Mouse (Mus musculus) embryonic facial prominence, embryonic 11.5 days (tissue): Measurements from ENCODE around the gene Pik3cb. TPM values are rescaled to one million over a fixed set of nuclear protein-coding genes. Genes with fewer than 3 reads are reported as not detected.
A peak's percentile ranks its signal among the peaks of the same experiment; 100 is the strongest.

Experiments
- ATAC-seq: fragments of 200-750 bp; cut with Nextera tagmentation; replicated peaks from 2 replicates; pipeline ENCODE4 v1.8.0; 2017; ENCODE audit warnings: low read depth; ENCODE audit not compliant: insufficient number of reproducible peaks, low FRiP score, low TSS enrichment
- DNase-seq: peaks from one replicate; pipeline ENCODE4 v3.0.0-alpha.2; 2015; ENCODE audit warnings: low spot score
- H3K27ac ChIP-seq: fragments of 300-500 bp; sonication (generic); replicated peaks from 2 replicates; pipeline ENCODE4 v1.5.1; 2014; ENCODE audit warnings: mild to moderate bottlenecking, low read depth, low read length, control low read depth
- H3K27me3 ChIP-seq: fragments of 300-500 bp; sonication (generic); 2 replicates; pipeline ENCODE4 v1.6.1; 2014; ENCODE audit warnings: mild to moderate bottlenecking, low read length, moderate library complexity, mixed read lengths; ENCODE audit not compliant: control insufficient read depth, insufficient read depth
- H3K36me3 ChIP-seq: fragments of 300-500 bp; sonication (generic); replicated peaks from 2 replicates; pipeline ENCODE4 v1.6.1; 2014; ENCODE audit warnings: low read depth, mild to moderate bottlenecking, low read length, moderate library complexity, mixed read lengths; ENCODE audit not compliant: control insufficient read depth, insufficient read depth
- H3K4me1 ChIP-seq: fragments of 300-500 bp; sonication (generic); 2 replicates; pipeline ENCODE4 v1.6.1; 2014; ENCODE audit warnings: low read length, mixed read lengths; ENCODE audit not compliant: control insufficient read depth, insufficient read depth
- H3K4me2 ChIP-seq: fragments of 300-500 bp; sonication (generic); 2 replicates; pipeline ENCODE4 v1.6.1; 2014; ENCODE audit warnings: low read depth, mild to moderate bottlenecking, control low read depth, low read length, moderate library complexity
- H3K4me3 ChIP-seq: fragments of 300-500 bp; sonication (generic); 2 replicates; pipeline ENCODE4 v1.5.1; 2014; ENCODE audit warnings: low read depth, low read length, control low read depth
- H3K9ac ChIP-seq: fragments of 300-500 bp; sonication (generic); replicated peaks from 2 replicates; pipeline ENCODE4 v1.6.1; 2014; ENCODE audit warnings: mild to moderate bottlenecking, control low read depth, low read length
- H3K9me3 ChIP-seq: fragments of 300-500 bp; sonication (generic); replicated peaks from 2 replicates; pipeline ENCODE4 v1.6.1; 2016; ENCODE audit warnings: mild to moderate bottlenecking, low read length, inconsistent platforms, mixed read lengths; ENCODE audit not compliant: control insufficient read depth
- WGBS: fragments of 180-500 bp; shearing (Covaris S2); extraction: QIAGEN DNeasy Blood & Tissue Kit; methylation state at CpG from one replicate; pipeline ENCODE4 v1.1.7; 2014; 5-methylcytosine and 5-hydroxymethylcytosine counted together
- polyA plus RNA-seq: library from polyadenylated mRNA; unstranded; fragments of >200 nt; fragmentation: Nextera tagmentation; extraction: Ambion mirVana; gene quantifications from 2 replicates; pipeline ENCODE4 v1.2.1, GENCODE M21; 2014

Gene Pik3cb
- polyA plus RNA-seq, 1 experiment from 2014 or later: 0.90 TPM

DNA sequence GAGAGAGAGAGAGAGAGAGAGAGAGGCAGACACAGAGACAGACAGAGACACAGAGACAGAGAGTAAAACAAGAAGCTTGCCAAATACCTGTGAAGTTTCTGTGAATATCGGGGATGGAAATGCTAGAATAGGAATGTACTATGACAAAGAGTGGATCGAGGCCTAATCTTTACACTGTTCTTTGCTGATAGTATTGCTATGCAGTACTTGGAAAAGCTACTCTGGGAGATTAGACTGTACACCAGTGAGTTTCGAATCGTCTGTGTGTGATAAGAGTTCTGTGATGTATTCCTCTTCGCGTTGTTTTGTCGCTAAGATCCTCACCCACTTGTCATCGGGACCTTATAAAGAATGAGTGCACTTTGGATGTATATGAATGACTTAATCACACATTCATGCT is 1.2 kb upstream of the Pik3cb start:
- Histone ChIP-seq H3K27me3 (no peaks in the 10 kb centered on the region), H3K9me3 (no peaks in the 10 kb centered on the region), H3K36me3 (no peaks in the 10 kb centered on the region), H3K4me2 (no peak overlapping the region), H3K4me3 (no peak overlapping the region), H3K27ac (no peak overlapping the region), H3K9ac (no peak overlapping the region), H3K4me1 (no peaks in the 10 kb centered on the region)
- 89% methylated on average over 8 of the region's 8 CpGs for WGBS
- DNase-seq (no peak), ATAC-seq (no peak)

DNA sequence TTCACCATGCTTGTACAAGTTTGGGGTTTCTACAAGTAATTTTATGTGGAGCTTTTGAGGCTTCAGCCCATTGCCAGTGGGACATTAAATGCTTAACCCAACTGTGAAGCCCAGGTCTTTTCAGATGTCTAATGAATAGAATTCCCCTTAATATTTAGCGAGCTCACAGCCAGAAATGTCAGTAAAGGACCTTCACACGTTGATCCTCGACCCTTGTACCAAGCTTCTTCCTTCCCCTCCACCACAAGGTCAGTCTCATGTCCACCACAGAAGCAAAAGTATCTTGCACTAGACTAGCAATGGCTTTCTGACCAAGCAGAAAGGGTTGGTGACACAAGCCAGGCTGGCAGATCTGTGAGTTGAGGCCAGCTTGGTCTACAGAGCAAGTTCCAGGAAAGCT is 750 bp upstream of the Pik3cb start:
- H3K27ac ChIP-seq: no peak overlapping the region
- no peak overlapping the region for H3K9ac ChIP-seq
- no peaks in the 10 kb centered on the region for H3K36me3 ChIP-seq
- 47% methylated on average over 3 of the region's 3 CpGs for WGBS
- H3K4me3 ChIP-seq: no peak overlapping the region
- H3K4me1 ChIP-seq: no peaks in the 10 kb centered on the region
- ATAC-seq (no peak), DNase-seq (no peak)
- H3K4me2 ChIP-seq: no peak overlapping the region
- H3K9me3 ChIP-seq: no peaks in the 10 kb centered on the region
- H3K27me3 ChIP-seq: no peaks in the 10 kb centered on the region

DNA sequence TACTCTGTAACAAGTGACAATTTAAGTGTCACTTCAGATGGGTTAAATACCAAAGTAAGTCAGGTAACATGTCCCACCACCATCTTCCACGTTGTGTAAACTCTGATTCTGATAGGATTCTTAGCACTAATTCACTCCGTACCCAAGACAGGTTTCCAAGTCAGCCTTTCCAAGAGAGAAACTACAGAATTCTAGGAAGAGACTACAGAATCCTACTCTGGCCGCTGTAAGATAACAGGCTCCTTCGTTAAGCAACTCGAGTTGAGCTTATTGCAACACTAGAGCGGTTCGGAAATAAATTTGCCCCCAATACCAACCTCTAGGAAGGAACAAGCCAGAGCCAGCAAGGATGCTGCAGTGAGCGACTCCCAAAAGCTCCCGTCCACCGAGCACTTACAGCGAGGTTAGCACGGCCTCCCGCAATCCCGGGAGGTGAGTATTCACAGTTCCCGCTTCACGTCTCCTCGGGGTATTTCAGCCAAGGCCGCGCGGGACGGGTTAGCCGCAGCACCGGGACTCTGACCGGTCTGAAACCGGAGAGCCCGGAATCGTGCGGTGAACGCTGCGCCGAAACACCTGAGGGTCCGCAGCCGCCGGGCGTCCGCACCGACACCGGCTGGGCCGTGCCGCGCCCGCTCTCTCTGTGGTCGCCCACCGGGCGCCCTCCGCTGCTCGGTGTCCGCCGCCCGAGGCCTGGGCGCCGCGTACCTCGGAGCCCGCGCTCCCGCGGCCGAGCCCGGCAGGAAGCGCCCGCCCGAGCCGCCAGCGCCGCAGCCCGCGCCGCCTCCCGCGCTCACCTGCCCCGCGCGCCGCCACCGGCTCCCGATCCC is 1.0 kb downstream of the Pik3cb start:
- H3K27ac ChIP-seq: peak overlapping the region; percentile 41; the same call in 1 of the 2 replicates
- ATAC-seq (peak; percentile 57), DNase-seq (peak; percentile 41)
- H3K4me1 ChIP-seq: no peaks in the 10 kb centered on the region
- WGBS: 1% methylated on average over 65 of the region's 77 CpGs
- peak overlapping the region; percentile 81 for H3K4me2 ChIP-seq
- peak overlapping the region; percentile 78 for H3K9ac ChIP-seq
- H3K27me3 ChIP-seq: no peaks in the 10 kb centered on the region
- H3K9me3 ChIP-seq: no peaks in the 10 kb centered on the region
- no peaks in the 10 kb centered on the region for H3K36me3 ChIP-seq
- H3K4me3 ChIP-seq: peak overlapping the region; percentile 84

DNA sequence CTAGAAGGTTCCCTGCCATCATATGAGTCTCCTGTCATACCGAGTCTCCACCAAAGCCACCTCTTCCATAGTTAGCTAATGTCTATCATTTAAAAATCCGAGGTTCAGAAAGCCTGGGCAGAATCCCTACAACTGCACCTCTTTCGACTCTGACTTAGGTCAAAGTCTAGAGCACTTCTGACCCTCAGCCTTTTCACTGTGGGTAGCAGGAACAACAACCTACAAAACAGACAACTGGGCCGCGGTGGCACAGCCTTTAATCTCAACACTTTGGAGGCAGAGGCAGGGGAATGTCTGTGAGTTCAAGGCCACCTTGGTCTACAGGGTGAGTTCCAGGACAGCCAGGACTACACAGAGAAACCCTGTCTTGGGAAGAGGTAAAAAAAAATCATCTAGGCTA is 3.1 kb downstream of the Pik3cb start:
- H3K9me3 ChIP-seq: no peaks in the 10 kb centered on the region
- DNase-seq (no peak), ATAC-seq (no peak)
- no peak overlapping the region for H3K9ac ChIP-seq
- H3K36me3 ChIP-seq: no peaks in the 10 kb centered on the region
- 84% methylated on average over 5 of the region's 5 CpGs for WGBS
- no peaks in the 10 kb centered on the region for H3K27me3 ChIP-seq
- H3K4me1 ChIP-seq: no peaks in the 10 kb centered on the region
- no peak overlapping the region for H3K27ac ChIP-seq
- no peak overlapping the region for H3K4me3 ChIP-seq
- H3K4me2 ChIP-seq: no peak overlapping the region

DNA sequence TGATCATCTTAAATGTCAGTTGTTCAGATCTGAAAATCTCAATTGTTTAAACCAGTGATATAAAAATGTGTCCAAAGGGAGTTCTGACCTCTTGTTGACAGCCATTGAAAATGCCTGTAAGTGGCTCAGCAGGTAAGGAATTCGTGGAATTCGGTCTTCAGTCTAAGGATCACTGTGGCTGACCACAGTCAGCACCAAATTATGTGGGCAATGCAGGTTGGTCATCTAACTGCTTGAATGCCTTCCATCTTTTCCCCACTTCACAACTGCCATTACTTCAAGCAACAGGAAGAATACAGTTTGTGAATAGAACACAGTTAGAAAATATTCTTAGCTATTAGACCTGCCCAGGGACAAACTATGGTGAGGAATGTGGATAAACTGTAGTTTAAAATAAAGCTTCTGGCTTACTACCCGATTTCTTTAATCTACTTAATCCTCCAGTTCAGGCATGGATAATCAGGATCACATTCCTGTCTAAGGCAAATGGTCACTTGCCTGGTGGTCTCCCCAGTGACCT is 8.4 kb downstream of the Pik3cb start:
- DNase-seq (no peak), ATAC-seq (no peak)
- H3K4me1 ChIP-seq: no peaks in the 10 kb centered on the region; the same call in 1 of the 2 replicates
- H3K36me3 ChIP-seq: no peaks in the 10 kb centered on the region
- H3K9me3 ChIP-seq: no peaks in the 10 kb centered on the region
- 36% methylated on average over 3 of the region's 3 CpGs for WGBS
- H3K4me2 ChIP-seq: no peak overlapping the region
- H3K9ac ChIP-seq: no peak overlapping the region
- H3K27me3 ChIP-seq: no peaks in the 10 kb centered on the region
- H3K4me3 ChIP-seq: no peak overlapping the region
- no peak overlapping the region for H3K27ac ChIP-seq

DNA sequence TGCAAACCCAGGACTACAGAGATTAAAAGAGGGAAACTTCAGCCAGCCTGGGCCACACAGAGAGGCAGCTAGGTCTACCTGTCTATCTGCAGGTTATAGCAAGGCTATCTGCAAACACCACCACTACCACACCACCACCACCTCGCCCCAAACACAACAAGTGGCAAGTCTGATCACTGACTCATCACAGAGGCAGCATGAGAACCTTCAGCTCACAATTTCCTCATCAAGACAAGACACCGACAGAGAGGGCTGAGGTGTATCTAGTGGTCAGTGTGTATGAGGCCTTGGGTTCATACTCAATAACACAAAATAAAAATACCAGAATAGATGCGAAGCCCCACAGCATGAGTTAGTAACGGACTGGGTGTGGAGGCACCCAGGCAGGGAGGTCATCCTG is 9.3 kb downstream of the Pik3cb start:
- H3K9ac ChIP-seq: no peak overlapping the region
- H3K4me1 ChIP-seq: no peaks in the 10 kb centered on the region; the same call in 1 of the 2 replicates
- ATAC-seq (no peak), DNase-seq (no peak)
- H3K27me3 ChIP-seq: no peaks in the 10 kb centered on the region
- H3K36me3 ChIP-seq: no peaks in the 10 kb centered on the region
- no peak overlapping the region for H3K27ac ChIP-seq
- no peaks in the 10 kb centered on the region for H3K9me3 ChIP-seq
- 88% methylated on average over 4 of the region's 4 CpGs for WGBS
- no peak overlapping the region for H3K4me2 ChIP-seq
- H3K4me3 ChIP-seq: no peak overlapping the region

DNA sequence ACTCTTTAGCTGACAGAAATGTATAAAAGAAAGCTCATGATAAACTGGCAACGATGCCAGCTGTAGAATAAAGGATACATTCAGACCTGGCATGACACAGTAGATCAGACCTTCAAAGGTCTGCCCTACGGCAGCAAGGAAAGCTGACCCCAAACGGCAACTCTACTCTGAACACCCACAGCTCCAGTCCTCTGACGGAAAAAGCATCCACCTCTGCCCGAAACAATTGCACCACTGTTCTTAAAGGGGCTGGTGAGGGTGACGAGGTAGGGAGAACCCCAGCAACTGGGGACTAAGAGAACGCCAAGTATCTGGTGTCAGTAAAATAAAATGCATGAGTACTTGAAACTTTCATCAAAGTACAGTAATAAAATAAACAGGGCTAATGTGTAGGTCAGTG is 12.8 kb downstream of the Pik3cb start:
- no peaks in the 10 kb centered on the region for H3K27me3 ChIP-seq
- no peak overlapping the region for H3K9ac ChIP-seq
- no peak for ATAC-seq
- no peaks in the 10 kb centered on the region; the same call in 1 of the 2 replicates for H3K4me1 ChIP-seq
- DNase-seq: no peak
- no peaks in the 10 kb centered on the region for H3K9me3 ChIP-seq
- H3K27ac ChIP-seq: no peak overlapping the region
- no peaks in the 10 kb centered on the region for H3K36me3 ChIP-seq
- no peak overlapping the region for H3K4me3 ChIP-seq
- WGBS: 27% methylated on average over 7 of the region's 7 CpGs
- H3K4me2 ChIP-seq: no peak overlapping the region

DNA sequence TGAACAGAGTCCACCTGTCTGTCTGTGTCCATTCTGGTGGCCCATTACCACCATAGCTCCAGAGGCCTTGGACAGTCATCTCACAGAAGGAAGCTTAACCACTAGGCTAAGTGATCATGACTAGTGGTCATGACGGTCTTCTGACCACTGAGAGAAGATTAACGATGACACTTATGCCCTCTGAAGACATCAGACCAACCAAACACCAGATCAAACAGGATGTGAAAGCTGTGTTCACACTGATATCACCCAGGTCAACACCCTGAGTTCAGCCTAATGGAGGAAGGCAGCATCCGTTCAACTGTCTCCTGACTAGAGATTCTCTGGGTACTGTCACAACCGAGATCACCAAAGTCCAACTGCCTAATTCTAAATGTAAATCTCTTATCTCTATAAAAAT is 17.7 kb downstream of the Pik3cb start:
- ATAC-seq (no peak), DNase-seq (no peak)
- H3K9ac ChIP-seq: no peak overlapping the region
- no peaks in the 10 kb centered on the region; the same call in 1 of the 2 replicates for H3K4me1 ChIP-seq
- H3K36me3 ChIP-seq: no peaks in the 10 kb centered on the region
- no peak overlapping the region for H3K4me2 ChIP-seq
- H3K27ac ChIP-seq: no peak overlapping the region
- H3K4me3 ChIP-seq: no peak overlapping the region
- H3K9me3 ChIP-seq: no peaks in the 10 kb centered on the region
- WGBS: 86% methylated on average over 4 of the region's 4 CpGs
- no peaks in the 10 kb centered on the region for H3K27me3 ChIP-seq
